Mouse (Mus musculus) embryonic facial prominence, embryonic 11.5 days (tissue): ENCODE data around the gene Gpr3. TPM values are rescaled to one million over a fixed set of nuclear protein-coding genes. Genes with fewer than 3 reads are reported as not detected.
A peak's percentile ranks its signal among the peaks of the same experiment; 100 is the strongest.

ENCODE experiments used
- ATAC-seq: fragments of 200-750 bp; cut with Nextera tagmentation; replicated peaks from 2 replicates; pipeline ENCODE4 v1.8.0; 2017; ENCODE audit warnings: low read depth; ENCODE audit not compliant: insufficient number of reproducible peaks, low FRiP score, low TSS enrichment
- DNase-seq: peaks from one replicate; pipeline ENCODE4 v3.0.0-alpha.2; 2015; ENCODE audit warnings: low spot score
- H3K27ac ChIP-seq: fragments of 300-500 bp; sonication (generic); replicated peaks from 2 replicates; pipeline ENCODE4 v1.5.1; 2014; ENCODE audit warnings: mild to moderate bottlenecking, low read depth, low read length, control low read depth
- H3K27me3 ChIP-seq: fragments of 300-500 bp; sonication (generic); 2 replicates; pipeline ENCODE4 v1.6.1; 2014; ENCODE audit warnings: mild to moderate bottlenecking, low read length, moderate library complexity, mixed read lengths; ENCODE audit not compliant: control insufficient read depth, insufficient read depth
- H3K36me3 ChIP-seq: fragments of 300-500 bp; sonication (generic); replicated peaks from 2 replicates; pipeline ENCODE4 v1.6.1; 2014; ENCODE audit warnings: low read depth, mild to moderate bottlenecking, low read length, moderate library complexity, mixed read lengths; ENCODE audit not compliant: control insufficient read depth, insufficient read depth
- H3K4me1 ChIP-seq: fragments of 300-500 bp; sonication (generic); 2 replicates; pipeline ENCODE4 v1.6.1; 2014; ENCODE audit warnings: low read length, mixed read lengths; ENCODE audit not compliant: control insufficient read depth, insufficient read depth
- H3K4me2 ChIP-seq: fragments of 300-500 bp; sonication (generic); 2 replicates; pipeline ENCODE4 v1.6.1; 2014; ENCODE audit warnings: low read depth, mild to moderate bottlenecking, control low read depth, low read length, moderate library complexity
- H3K4me3 ChIP-seq: fragments of 300-500 bp; sonication (generic); 2 replicates; pipeline ENCODE4 v1.5.1; 2014; ENCODE audit warnings: low read depth, low read length, control low read depth
- H3K9ac ChIP-seq: fragments of 300-500 bp; sonication (generic); replicated peaks from 2 replicates; pipeline ENCODE4 v1.6.1; 2014; ENCODE audit warnings: mild to moderate bottlenecking, control low read depth, low read length
- H3K9me3 ChIP-seq: fragments of 300-500 bp; sonication (generic); replicated peaks from 2 replicates; pipeline ENCODE4 v1.6.1; 2016; ENCODE audit warnings: mild to moderate bottlenecking, low read length, inconsistent platforms, mixed read lengths; ENCODE audit not compliant: control insufficient read depth
- WGBS: fragments of 180-500 bp; shearing (Covaris S2); extraction: QIAGEN DNeasy Blood & Tissue Kit; methylation state at CpG from one replicate; pipeline ENCODE4 v1.1.7; 2014; 5-methylcytosine and 5-hydroxymethylcytosine counted together
- polyA plus RNA-seq: library from polyadenylated mRNA; unstranded; fragments of >200 nt; fragmentation: Nextera tagmentation; extraction: Ambion mirVana; gene quantifications from 2 replicates; pipeline ENCODE4 v1.2.1, GENCODE M21; 2014

Gpr3 gene
- polyA plus RNA-seq, 1 experiment from 2014 or later: 0.48 TPM

DNA sequence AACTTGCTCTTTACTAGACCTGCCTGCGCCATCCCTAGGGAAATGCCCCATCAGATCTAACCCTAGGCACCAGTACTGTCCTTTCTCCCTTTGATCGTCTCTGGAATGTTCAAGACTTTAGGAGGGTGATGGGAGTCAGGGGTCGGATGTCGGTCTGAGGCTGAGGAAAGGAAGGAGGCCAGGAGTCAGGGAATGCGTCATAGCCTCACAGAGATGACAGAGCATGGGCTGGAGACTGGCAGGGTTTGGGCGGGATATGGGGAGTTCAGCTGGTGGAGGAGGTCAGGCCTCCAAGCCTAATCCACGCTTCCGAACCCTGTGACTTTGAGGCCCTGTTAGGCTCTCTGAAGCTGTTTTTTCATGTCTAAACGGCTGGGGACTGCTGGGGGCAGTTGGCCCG lies 1.3 kb upstream of the Gpr3 start:
- peak overlapping the region; percentile 99 for H3K4me2 ChIP-seq
- no peaks in the 10 kb centered on the region for H3K9me3 ChIP-seq
- peaks cover 22% of the 10 kb centered on the region for H3K27me3 ChIP-seq
- H3K4me1 ChIP-seq: peaks cover 15% of the 10 kb centered on the region
- WGBS: 6% methylated on average over 10 of the region's 10 CpGs
- H3K36me3 ChIP-seq: no peaks in the 10 kb centered on the region
- H3K9ac ChIP-seq: no peak overlapping the region
- DNase-seq (no peak), ATAC-seq (no peak)
- H3K4me3 ChIP-seq: no peak overlapping the region
- H3K27ac ChIP-seq: no peak overlapping the region

DNA sequence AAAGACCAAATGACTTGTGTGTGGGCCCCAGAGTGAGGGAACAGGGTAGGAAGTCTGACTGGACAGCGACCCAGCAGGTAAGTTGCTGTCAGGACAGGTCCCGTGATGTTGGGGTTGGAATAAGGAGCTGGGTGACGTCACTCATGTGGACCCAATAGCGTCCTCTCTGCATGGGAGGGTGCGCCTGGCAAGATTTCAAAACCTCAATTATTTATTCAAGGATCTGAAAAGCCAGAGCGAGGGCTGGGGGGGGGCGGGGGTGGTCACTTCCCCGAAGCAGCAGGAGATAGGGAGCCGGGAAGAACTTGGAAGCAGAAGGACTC lies 893 bp upstream of the Gpr3 start:
- H3K4me1 ChIP-seq: peaks cover 15% of the 10 kb centered on the region
- no peaks in the 10 kb centered on the region for H3K36me3 ChIP-seq
- H3K9me3 ChIP-seq: no peaks in the 10 kb centered on the region
- peak; percentile 40 for DNase-seq
- ATAC-seq: no peak; the same call in 1 of the 2 replicates
- H3K9ac ChIP-seq: no peak overlapping the region
- H3K4me2 ChIP-seq: peak overlapping the region; percentile 99
- no peak overlapping the region; the same call in 1 of the 2 replicates for H3K4me3 ChIP-seq
- peaks cover 22% of the 10 kb centered on the region for H3K27me3 ChIP-seq
- 3% methylated on average over 9 of the region's 9 CpGs for WGBS
- H3K27ac ChIP-seq: no peak overlapping the region

DNA sequence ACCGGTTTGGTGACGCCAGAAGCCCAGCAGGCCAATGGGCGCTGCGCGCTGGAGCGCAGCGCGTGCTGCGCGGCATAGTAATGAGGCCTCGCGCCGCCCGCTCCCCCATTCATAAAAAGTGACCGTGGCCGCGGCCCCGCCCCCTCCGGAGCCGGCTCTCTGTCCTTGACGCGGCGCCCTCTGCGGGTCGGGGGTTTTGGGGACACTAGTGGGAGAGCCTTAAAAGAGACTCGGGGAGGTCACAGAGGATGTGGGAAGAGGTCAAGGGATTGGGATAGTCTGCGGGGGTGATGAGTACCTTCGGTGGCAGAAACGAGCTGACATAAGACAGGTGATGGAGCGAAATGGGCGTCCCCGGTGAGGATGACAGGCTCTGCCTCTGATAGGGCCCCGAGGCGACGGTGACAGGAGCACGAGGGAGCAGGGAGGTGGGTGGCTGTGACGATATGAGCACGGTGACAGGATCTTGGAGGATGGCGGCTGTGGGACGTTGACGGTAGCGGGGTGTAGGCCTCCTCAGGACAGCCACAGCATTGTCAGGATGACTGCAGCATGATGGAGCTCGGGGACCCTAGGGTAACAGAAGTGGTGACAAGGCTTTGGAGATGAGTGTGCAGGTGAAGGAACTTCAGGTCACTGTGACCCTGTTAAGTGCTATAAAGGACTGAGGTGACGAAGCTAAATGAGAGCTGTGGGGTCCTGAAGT lies 379 bp upstream of the Gpr3 start:
- peak; percentile 85 for DNase-seq
- peaks cover 15% of the 10 kb centered on the region for H3K4me1 ChIP-seq
- H3K27ac ChIP-seq: no peak overlapping the region
- H3K9ac ChIP-seq: peak overlapping the region; percentile 57; the same call in 1 of the 2 replicates
- peaks cover 22% of the 10 kb centered on the region for H3K27me3 ChIP-seq
- 1% methylated on average over 44 of the region's 44 CpGs for WGBS
- peak overlapping the region; percentile 60 for H3K4me3 ChIP-seq
- ATAC-seq: peak; percentile 58
- H3K9me3 ChIP-seq: no peaks in the 10 kb centered on the region
- H3K36me3 ChIP-seq: no peaks in the 10 kb centered on the region
- H3K4me2 ChIP-seq: peak overlapping the region; percentile 99

DNA sequence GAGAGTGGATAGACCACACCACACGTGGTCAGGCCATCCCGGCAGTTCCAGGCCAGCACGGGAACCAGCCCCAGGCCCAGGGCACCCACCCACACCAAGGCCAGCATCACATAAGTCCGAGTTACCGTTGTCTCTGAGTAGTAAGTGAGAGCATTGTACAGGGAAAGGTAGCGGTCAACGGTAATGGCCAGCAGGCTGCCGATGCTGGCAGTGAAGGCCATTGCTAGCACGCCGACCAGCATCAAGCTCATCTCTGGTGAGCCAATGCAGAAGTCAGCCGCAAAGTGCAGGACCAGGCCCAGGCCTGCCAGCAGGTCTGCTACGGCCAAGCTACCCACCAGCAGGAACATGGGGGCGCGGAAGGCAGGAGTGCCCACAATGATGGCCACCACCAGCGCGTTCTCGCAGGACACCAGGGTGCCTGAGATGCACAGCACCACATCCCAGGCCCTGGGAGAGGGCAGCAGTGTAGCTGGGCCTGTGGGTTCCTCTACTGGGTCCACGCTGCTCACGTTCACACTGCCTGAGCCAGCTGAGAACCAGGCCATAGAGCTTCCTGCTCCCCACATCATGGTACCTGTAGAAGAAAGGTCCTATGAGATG lies 1.4 kb downstream of the Gpr3 start:
- DNase-seq (no peak), ATAC-seq (no peak)
- Histone ChIP-seq H3K4me3 (no peak overlapping the region), H3K4me1 (peaks cover 15% of the 10 kb centered on the region), H3K27me3 (peaks cover 22% of the 10 kb centered on the region), H3K9me3 (no peaks in the 10 kb centered on the region), H3K27ac (no peak overlapping the region), H3K36me3 (no peaks in the 10 kb centered on the region), H3K4me2 (no peak overlapping the region), H3K9ac (no peak overlapping the region)
- WGBS: 89% methylated on average over 19 of the region's 19 CpGs

DNA sequence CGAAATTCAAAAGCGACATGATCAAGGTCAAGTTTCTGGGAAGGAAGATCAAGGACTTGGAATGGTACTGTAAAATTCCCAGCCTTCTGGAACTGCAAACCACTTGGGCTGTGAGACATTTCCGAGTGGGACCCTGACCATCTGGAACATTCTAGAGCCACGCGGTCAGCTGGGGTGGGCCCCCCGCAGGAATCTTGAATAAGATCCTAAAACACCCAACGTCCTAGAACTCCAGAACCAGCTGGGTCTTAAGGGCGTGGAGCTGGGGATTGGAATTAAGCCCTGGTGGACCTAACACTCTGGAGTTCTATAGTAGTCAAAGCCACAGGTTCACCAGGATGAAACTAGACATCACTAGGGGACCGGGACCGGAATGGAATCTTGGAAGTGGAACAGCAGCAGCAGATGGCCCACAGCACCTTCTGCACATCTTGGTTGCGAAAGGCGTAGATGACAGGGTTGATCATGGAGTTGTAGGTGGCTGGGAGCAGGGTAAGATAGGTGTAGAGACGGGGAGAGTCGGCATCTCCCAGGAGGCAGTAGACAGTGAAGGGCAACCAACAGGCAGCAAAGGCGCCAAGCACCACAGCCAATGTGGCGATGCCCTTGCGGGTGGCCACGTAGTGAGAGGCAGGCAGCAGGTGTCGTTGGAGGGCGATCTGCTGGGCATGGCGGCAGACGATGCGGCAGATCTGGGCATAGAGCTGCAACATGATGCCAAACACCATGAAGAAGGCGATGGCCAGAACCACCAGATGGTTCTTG lies 2.1 kb downstream of the Gpr3 start:
- Histone ChIP-seq H3K4me1 (peaks cover 15% of the 10 kb centered on the region), H3K36me3 (no peaks in the 10 kb centered on the region), H3K4me2 (no peak overlapping the region), H3K27me3 (peaks cover 22% of the 10 kb centered on the region), H3K9ac (no peak overlapping the region), H3K27ac (no peak overlapping the region), H3K9me3 (no peaks in the 10 kb centered on the region), H3K4me3 (no peak overlapping the region)
- WGBS: 91% methylated on average over 24 of the region's 24 CpGs
- DNase-seq (no peak), ATAC-seq (no peak)

DNA sequence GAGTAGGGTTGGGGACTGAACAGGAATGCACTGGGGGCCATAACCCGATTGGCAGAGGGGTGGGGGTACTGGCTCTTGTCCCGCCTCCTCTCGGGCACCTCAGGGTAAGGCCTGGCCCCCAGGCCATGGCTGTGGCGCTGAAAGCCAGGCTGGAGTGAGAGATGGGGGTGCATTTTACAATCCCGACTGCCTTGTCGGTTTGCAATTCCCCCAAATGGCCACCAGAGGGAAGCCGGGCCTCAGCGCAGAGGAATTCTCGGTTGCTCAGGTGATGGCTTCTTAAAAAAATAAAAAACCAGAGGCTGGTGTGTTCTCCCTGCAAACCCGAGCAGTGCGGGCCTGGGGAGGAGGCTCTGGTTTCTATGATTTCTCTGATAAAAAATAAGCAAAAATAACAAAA lies 3.0 kb downstream of the Gpr3 start:
- no peak overlapping the region for H3K27ac ChIP-seq
- no peak overlapping the region for H3K9ac ChIP-seq
- no peaks in the 10 kb centered on the region for H3K9me3 ChIP-seq
- no peak overlapping the region for H3K4me3 ChIP-seq
- H3K36me3 ChIP-seq: no peaks in the 10 kb centered on the region
- no peak for ATAC-seq
- peaks cover 22% of the 10 kb centered on the region for H3K27me3 ChIP-seq
- peaks cover 15% of the 10 kb centered on the region for H3K4me1 ChIP-seq
- peak; percentile 82 for DNase-seq
- H3K4me2 ChIP-seq: no peak overlapping the region
- WGBS: 2% methylated on average over 11 of the region's 11 CpGs

DNA sequence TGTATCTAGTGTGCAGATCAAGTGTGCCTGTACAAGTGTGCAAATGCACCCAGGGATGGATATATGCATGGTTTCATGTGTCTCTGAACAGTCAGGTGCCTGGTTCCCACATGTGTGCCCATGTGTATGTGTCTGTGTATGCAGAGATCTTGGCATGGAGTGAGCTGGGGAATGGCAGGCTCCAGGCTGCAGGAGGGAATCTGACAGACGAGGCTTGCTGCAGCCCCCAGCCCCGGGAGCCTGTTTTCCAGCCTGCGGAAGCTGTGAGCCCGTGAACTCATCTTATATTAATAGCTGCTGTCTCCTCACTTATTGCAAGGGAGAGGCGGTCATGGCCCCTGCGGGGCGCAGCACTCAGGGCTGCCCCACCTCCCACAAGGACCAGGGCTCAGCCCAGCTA lies 8.0 kb downstream of the Gpr3 start:
- Histone ChIP-seq H3K9ac (no peak overlapping the region), H3K4me3 (no peak overlapping the region), H3K9me3 (no peaks in the 10 kb centered on the region), H3K27ac (0 out of 2 replicates have a peak overlapping the region, but pooled peaks have one; percentile 16), H3K4me1 (peaks cover 6% of the 10 kb centered on the region), H3K36me3 (no peaks in the 10 kb centered on the region), H3K4me2 (no peak overlapping the region), H3K27me3 (no peaks in the 10 kb centered on the region)
- ATAC-seq (no peak), DNase-seq (no peak)
- WGBS: 41% methylated on average over 7 of the region's 7 CpGs

DNA sequence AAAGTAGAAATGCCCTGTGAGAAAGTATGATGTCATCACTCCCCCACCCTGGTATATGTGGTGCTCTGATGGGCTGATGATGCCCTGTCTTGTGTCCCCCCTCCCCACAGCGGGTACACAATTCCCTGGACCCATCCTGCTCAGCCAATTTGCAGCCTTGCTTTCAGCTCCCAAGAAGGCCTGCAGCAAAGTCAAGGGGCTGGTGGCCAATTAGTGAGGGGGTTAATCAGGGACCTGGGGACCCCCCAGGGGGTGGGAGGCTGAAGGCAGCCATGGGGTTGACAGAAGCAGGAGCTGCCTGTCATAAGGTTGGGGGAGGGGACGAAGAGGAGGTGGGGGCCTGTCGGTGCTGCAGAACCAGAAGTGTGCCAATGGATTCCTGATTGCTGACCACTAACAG lies 8.7 kb downstream of the Gpr3 start:
- no peaks in the 10 kb centered on the region for H3K27me3 ChIP-seq
- no peak for ATAC-seq

More for the DNA sequence above, 8.7 kb downstream of the Gpr3 start:
- WGBS: 71% methylated on average over 3 of the region's 3 CpGs
- peaks cover 10% of the 10 kb centered on the region for H3K4me1 ChIP-seq
- no peak for DNase-seq
- no peaks in the 10 kb centered on the region for H3K36me3 ChIP-seq
- H3K27ac ChIP-seq: no peak overlapping the region
- no peak overlapping the region for H3K4me2 ChIP-seq
- H3K4me3 ChIP-seq: no peak overlapping the region
- H3K9me3 ChIP-seq: no peaks in the 10 kb centered on the region
- H3K9ac ChIP-seq: no peak overlapping the region
